Mouse (Mus musculus) heart, postnatal 36 days (tissue): Measurements from ENCODE around the gene Xaf1. TPM values are rescaled to one million over a fixed set of nuclear protein-coding genes. Genes with fewer than 3 reads are reported as not detected.
A peak's percentile ranks its signal among the peaks of the same experiment; 100 is the strongest.

Experiments
- DNase-seq, 2 experiments: peaks; one replicate each; pipeline ENCODE4 v3.0.0; 2021 to 2022
- intact Hi-C: fragments of 180-260 bp; cut with DNase I; formaldehyde crosslinking; loops from one replicate; pipeline ENCODE4 v1.15.1; 2025
- total RNA-seq, 2 experiments: library from RNA; stranded (reverse); gene quantifications; 2 replicates each; pipeline ENCODE4 v1.2.3; 2021

The Xaf1 gene
- total RNA-seq: 10 to 100 TPM; 11.2 to 18.1 TPM

DNA sequence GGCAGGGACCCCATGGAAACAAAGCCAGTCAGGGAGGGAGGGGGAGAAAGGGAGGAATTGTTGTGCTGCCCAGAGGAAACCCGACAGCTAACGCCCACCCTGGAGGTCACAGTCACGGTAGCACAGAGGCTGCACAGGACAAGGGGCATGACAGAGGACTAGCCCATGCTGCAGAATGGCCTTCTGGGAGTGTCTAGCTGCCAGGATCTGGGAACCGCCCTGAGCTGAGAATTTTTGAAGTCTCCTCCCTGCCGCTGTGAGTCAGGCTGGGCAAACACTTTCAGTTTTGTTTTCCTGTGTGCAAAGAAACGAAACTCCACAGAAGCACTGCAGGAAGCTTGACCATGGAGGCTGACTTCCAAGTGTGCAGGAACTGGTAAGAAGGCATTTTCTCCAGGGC is at the start of gene Xaf1:
TSS of gene Xaf1 (plus strand) at position 296 of the 400 bp plus-strand sequence.
- peak; percentile 71 to 75 for DNase-seq
- intact Hi-C loops: no loop called here

DNA sequence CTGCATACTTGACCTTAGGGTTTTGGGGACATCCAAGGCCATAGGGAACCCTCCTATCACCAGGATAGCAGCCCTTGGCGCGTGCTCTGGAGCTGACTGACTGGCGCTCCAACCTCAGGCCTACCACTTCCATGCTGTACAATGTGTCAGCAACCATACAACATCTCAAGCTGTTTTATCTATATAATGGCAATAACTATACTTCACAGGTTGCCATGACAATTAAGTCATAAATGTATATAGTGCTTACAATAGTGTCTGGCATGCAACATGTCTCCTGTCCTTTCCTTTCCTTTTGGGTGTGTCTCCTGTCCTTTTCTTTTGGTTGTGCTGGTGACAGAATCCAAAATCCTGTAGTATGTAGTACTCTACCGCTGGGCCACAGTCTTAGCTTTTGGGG is 45.8 kb upstream of the Xaf1 start:
- intact Hi-C loops: no loop called here
- no peak for DNase-seq

DNA sequence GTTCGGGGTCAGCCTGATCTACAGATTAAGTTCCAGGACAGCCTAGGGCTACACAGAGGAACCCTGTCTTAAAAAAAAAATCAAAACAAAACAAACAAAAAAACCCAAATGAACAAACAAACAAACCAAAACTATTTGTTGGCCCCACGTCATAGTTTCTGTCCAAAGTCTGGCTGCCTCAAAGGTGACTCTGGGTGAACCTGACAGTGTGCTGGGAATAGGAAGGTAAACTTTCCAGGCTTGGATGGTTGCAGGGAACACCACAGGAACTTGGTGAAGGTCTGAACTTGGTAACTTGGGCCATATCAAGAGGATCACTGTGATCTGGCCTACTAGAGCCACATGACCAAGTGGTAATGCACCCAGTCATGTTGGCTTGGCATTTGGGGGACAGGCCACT is 45.0 kb upstream of the Xaf1 start:
- DNase-seq: no peak
- intact Hi-C loops: no loop called here

DNA sequence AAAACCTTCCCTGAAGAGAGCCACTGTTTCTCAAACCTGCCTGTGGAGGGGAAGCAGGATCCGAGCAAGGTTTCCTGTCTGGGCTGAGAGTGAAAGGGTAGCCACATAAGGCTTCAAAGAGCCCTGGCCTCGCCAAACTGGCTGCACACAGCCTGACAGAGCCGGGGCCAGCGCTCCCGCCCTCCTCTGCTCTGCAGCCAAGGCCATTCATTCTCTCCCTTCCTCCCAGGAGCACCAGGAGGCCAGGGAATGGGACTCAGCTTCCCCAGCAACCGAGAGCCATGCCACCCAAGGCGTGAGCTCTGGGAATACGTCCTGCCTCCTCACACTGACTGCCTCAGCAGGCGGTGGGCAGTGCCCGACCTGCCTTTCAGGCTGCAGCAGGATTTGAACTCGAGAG is 35.9 kb upstream of the Xaf1 start:
- peak in 1 of 2 experiments; percentile 8 for DNase-seq
- intact Hi-C loops: no loop called here

DNA sequence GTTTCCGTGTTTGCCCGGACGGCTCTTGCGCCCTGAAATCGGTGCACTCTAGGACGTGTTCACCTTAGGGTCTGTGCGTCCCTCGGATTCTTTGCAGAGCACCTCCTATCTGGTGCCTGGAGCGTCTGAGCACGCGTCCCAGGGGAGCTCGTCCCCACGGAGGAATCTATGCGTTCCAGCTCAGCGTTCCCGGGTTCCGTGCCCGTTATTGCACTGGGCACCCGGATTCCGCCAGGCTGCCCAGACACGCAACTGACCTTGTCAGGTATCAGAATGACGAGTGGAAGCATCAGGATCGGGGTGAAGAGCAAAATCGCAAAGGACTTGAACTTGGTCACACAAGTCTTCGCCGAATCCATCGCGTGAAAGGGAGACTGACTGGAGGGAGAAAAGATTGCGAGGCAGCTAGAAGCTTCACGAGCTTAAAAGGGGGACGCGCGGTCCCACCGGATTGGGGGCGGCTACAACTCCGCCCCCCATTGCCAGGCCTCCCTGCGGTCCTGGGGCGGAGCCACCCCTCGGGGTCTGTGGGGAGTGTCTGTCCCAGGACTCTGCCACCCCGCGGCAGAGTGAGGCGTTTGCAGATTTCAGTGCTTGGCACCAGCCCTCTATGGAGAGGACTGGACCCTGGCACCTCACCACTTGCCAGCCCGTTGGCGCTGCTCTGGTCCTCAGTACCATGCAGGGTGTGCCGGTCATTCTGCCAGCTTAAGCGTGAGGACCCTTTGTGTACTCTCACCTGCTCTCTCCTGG is 35.0 kb upstream of the Xaf1 start:
- intact Hi-C loops: loop anchor here (2.0 kb wide), 1 partner anchor 42 kb away; no protein-coding TSS in a partner anchor
- DNase-seq: peak; percentile 26 to 31

DNA sequence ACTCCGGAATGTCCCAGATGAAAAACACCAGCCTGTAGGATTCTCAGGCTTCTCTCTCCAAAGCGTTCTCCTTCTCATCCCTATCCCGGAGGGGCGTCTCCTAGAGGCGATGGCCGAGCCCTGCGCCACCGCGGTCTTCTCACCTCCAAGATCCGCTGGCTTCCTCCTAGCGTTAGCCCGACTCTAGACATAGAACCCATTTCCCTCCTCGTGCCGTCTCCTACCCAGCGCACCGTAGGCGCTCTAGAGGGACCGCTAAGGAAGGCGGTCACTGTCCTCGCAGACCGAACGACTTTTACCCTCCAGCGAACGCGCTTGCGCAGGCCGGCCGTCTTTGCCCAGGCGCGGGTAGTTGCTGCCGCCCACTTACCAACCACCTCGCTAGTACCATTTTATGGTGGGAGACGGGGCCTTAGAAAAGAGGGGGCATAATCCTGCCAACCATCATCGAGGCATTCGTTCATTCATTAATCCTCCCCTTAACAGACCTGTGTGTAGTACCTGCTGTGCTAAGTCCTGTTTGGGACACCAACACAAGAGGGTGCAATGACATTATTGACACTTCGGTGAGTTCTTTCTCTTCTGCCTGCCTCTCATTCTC is 34.4 kb upstream of the Xaf1 start, which contains the start of gene Slc13a5:
TSS of gene Slc13a5 (minus strand) at position 263 of the 601 bp plus-strand sequence.
- DNase-seq: peak in 1 of 2 experiments; percentile 11
- intact Hi-C loops: loop anchor here (2.0 kb wide), 1 partner anchor 42 kb away; no protein-coding TSS in a partner anchor

DNA sequence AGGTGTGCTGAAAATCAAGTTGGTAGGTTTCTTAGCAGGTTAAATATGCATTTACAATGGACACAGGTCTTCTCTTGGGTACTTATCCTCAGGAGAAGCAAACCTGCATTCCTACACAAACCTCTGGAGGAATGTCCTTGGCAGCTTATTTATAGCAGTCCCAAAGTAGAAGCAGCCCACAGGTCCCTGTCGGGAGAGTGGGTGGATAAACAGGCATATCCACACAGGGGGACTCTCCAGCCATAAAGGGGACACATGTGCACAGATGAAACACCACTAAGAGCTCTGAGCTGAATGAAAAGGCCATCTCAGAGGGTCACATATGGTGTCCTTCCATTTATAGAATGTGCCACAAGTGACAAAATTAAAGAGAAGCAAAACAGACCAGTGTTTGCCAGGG is 29.7 kb upstream of the Xaf1 start:
- intact Hi-C loops: no loop called here
- DNase-seq: no peak

DNA sequence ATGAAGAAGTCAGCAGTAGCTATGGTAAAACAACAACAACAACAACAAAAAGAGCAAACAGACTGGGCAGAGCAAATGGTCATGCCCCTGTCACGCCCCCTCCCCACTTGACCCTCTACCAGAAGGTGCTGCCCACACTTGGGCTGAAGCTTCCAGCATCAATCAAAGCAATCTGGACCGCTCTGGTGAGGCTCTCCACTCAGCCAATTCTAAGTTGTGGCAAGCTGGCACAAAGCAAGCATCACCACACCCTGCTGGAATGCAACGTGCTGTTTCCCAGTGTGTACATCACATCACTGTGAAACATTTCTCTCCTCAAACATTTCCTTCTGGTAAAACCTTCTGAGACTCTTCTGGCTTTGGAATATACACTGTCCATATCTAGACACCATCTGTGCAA is 28.1 kb upstream of the Xaf1 start:
- intact Hi-C loops: no loop called here
- DNase-seq: no peak

DNA sequence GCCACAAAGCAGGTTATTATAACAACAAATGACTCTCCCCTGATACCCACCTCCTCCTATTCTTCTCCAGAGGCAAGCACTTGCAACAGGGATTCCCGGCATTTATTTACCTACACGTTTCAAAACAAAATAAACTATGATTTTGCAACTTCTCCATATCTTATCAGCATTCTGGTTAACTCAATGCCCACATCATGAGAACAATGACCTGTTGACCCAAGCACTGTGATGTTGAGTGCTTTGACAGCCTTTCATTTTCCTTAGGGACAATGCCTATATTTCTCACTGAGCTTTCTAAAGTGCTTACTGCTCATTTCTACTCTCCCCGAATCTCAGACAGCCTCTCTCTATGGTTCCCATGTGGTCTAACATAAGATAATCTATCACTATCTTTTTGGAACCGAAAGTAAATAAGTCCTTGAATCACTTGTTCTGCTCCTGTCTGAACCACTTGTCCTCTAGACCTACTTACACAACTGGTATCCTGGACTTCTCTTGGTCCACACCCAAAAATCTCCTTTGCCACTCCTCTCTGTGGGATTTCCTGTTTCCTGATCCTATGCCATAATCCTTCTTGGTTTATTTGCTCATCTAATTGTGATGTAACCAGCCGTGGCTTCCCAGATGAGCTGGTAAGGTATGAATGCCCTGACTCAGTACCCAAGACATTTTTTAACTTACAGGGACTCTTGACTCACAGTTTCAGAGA is 20.1 kb upstream of the Xaf1 start:
- intact Hi-C loops: no loop called here
- no peak for DNase-seq

DNA sequence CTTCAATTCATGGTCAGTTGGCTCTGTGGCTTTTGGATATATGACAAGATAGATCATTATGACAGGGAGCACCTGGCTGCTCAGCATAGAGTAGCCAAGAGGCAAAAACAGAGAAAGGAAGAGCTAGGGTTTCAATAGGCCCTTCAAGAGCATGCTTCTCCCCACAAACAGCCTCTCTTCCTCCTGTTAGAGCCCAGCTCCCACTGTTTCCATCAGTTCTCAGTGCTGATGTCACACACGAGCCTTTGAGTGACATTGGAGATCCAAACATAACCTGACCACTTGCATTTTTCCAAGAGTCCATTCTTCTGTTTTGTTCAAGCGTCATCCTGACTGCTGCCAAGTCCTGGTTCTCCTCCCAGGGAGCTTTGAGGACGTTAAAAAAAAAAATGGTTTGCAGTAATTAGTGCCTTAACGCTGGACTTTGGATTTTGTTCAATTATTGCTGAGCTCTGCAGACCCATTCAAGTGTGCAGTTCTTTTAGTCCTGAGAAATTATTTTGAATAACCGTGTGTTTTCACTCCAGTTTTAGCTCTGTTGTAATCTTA is 19.5 kb upstream of the Xaf1 start:
- DNase-seq: no peak
- intact Hi-C loops: no loop called here

DNA sequence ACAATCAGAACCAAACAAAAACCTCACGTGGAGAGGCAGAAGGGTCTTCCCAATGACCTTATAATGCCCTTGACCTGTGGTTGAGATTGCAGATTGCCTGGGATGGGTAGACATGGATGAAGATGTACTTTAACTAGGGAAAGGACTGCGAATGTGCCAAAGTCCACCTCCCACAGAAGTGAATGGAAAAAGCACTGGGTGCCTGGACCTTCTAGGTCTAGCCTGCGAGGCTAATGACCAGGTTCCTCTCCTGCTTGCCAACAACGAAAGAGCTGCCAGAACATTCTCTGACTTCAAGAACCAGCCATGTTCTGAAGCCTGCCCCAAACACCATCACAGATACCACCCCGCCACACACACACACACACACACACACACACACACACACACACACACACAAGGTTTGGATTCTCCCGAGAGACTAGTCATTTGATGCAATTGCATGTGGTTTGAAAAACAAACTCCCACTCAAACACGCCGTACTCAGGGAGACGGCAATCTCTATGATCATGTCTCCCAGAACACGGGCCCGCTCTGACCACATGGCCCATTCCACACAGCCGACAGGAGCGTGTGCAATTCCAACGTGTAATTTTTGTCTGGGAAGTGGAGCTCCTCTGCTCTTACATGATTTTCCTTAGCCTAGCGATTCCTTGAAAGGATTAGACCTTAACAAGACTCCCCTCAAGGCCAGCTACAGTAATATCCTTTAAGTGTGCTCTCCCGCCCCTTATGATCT is 17.8 kb upstream of the Xaf1 start:
- no peak for DNase-seq
- intact Hi-C loops: no loop called here

DNA sequence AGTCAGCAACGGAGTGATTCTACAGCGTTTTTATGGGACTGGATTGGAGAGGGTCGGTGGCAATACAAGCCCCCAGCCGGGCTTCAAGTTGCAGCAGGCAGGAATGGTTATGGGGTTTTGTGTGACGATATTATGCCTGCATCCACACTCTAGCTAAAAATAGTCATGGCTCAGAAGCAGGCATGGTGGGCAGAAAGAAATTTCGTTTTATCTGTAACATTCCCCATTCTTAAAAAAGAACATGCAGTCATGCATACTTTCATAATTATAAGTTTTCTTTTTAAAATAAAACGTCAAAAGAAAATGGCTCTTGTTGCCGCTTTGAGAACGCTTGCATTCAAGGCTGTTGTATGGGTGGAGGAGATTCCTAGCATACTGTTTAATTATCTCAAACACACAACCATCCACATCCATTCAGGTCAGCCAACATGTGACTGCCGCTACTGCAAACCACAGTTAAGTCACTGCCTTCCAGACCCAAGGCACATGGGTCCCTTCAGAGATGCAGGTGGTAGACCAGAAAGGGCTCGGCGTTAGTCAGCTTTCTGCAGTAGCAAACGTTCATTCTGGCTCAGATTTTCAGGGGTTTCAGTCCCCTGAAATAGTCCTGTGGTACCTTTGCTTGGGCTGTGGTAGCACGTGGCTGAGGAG is 16.8 kb upstream of the Xaf1 start:
- intact Hi-C loops: no loop called here
- DNase-seq: no peak

DNA sequence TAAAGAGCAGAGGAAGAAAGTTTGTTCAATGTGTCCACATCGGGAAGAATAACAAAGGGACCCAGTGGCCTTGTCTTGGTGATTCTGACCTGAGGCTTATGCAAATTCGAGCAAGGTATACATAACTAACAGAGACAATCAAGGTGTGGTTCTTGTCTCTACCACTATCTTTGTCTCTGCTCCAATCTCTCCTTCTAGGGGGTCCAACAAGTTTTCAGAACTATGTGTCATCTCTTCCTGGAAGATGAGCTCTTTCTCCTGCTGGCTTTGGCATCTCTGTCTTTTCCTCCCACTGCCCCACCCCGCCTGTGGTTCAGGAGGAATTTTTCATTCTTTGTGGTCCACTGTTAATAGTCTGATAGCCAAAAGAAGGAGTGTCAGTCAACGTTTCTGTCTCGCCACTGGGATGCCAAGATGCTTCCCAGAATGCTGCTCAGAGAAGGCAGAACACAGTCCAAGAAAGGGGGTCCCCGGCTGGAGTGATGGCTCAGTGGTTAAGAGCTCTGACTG is 15.4 kb upstream of the Xaf1 start:
- no peak for DNase-seq
- intact Hi-C loops: no loop called here

DNA sequence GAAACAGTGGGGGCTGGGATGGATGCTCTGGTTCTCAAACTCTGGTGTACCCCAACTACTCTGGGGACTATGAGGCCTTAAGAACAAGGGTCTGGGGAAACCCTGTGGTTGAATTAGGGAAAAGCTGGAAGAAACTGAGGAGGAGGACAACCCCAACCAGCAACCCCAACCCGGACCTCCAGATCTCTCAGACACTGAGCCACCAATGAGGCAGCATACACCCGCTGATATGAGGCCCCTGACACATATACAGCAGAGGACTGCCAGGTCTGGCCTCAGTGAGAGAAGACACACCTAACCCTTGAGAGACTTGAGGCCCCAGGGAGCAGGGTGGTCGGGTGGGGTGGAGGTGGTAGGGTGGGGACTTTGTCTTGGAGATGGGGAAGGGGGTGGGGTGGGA is 14.8 kb upstream of the Xaf1 start:
- no peak for DNase-seq
- intact Hi-C loops: no loop called here

DNA sequence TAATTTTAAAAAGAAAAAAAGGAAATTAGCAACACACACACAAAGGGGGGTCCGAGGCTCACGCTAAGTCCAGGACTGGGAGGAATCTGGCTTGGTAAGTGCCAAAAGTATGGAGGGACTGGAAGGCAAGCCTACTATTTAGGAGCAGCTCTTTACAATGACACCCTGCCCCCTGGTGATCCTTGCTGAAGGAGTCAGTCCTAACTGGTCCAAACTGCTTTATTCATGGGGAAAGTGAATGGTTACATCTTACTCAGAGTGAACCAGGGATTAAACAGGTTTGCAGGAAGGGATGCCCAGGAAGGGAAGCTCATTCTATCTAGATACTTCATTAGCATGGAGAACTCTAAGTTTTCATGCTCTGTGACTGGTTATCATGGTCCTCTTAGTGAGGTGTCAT is 14.3 kb upstream of the Xaf1 start:
- intact Hi-C loops: no loop called here
- no peak for DNase-seq

DNA sequence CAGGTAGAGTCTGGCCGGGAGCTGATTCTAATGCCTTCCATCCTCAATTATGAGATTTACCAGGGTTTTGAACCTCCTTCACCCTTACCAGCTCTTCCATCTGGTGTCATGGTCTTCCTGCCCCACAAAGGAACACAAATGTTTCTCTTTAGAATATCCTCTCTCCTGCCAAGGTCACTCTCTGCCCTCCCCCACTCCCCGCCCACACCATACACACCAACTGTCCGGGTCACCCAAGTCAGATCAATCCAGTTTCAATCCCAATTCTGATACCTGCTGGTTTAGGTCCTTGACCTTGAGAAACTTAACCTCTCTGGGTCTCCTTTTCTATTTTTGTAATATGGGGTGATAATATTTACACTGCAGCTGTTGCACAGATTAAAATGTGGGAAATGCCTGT is 13.9 kb upstream of the Xaf1 start:
- intact Hi-C loops: no loop called here
- no peak for DNase-seq

DNA sequence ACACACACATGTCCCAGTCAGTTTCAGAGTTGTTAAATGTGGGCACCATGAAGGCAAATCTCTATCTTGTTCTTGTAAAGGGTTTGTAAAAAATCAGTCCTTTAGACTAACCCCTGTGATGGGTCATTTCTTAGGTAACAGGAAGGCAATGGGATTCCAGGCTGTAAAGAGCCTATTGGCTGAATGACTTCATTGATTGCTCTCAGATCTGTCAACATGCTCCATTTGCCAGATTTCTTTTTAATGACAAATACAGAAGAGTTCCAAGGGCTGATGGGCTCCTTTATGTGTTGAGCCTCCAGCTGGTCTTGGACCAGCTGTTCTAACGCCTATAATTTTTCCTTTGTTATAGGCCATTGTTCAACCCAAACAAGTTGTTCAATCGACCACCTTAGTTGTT is 8.3 kb upstream of the Xaf1 start:
- intact Hi-C loops: no loop called here
- DNase-seq: no peak

DNA sequence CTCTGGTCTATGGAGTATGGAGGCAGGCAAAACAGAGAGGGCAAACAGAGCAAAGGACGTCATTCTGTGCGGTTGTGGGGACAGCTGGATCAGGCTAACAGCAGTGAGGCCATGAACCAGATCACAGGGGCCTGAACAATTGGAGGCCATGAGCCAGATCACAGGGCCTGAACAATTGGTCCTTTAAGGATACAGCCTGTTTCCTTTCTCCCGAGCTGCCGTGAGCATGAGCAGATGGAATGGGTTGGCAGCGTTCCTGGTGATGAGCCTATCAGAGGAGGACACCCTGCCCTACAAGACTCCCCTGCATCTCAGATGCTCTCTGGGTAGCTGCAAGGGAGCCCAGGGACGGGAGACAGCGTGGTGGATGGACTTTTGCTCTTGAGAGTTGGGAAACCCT is 801 bp downstream of the Xaf1 start:
- DNase-seq: peak; percentile 53 to 59

DNA sequence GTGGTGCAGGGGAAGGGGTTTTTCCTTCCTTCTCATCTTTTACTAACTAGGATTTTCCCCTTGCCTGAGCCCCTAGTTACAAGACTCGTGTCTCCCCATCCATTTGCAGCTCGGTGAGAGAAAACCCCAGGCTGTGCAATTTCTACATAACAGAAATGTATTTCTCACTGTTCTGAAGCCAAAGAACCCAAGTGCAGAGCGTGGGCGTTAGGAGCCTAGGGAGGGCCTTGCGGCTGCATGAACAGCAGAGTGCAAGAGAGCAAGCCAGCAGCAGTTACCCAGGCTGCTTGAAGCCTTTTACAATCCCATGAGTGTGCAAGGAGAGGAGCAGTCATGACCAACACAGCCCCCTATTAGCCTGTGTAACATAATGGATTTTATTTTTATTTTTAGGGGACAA is 6.0 kb downstream of the Xaf1 start:
- intact Hi-C loops: no loop called here
- no peak for DNase-seq

More for the DNA sequence above, 801 bp downstream of the Xaf1 start:
- intact Hi-C loops: no loop called here

DNA sequence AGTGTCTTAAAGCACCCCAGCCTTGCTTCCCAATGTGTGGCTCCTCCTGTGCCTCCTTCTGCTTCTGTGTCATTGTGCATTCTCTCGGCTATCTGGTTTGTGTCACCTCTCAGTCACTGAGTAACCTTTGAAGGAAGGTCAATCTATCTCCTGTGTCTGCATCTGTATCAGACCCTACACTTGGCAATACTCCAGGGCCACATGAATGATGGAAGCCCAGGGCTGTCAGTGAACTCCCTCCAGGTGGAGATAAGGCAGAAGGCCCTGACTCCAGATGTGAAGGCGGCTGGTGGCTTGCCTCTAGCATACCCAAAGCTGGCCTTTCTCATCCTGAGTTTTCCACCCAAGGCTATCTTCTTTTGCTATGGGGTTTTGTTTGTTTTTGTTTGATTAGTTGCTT is 7.6 kb downstream of the Xaf1 start:
- intact Hi-C loops: no loop called here
- DNase-seq: no peak
